Mouse (Mus musculus) A20 (cell line): ENCODE measurements around the gene Rcvrn.
A peak's percentile ranks its signal among the peaks of the same experiment; 100 is the strongest.

ENCODE experiments used
- DNase-seq: peaks from one replicate; pipeline ENCODE4 v3.0.0-alpha.2; 2011; ENCODE audit warnings: low read depth, low spot score

Rcvrn gene

DNA sequence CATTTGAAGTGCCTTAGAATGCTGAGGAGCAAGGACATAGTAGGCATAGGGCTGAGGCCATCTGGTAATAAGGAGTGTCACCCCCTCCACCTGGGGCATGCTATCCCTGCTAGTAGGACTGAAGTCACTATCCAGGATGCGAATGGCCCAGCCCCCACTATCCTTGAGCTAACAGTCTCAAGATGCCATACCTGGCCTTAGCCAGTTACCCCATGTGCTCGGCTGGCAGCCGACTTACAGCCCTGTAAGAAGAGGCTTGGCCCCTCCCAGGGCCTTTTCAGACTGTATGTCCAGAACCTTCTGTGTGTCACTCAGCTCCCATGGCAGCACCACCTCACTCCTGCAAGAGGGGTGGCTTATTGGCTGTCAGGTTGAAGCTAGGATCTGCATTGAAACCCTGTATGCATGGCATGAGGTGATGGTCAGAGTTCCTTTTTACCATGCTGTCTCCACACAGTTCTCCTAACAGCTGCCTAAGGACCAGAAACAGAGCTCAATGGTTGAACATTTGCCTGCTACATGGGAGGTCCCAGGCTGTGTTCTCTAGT, 26.6 kb upstream of the Rcvrn start:
- DNase-seq, result no peak

GRCm38 (mm10) chr11:67670031-67670430, 25.1 kb upstream of the Rcvrn start:
- no peak for DNase-seq

DNA sequence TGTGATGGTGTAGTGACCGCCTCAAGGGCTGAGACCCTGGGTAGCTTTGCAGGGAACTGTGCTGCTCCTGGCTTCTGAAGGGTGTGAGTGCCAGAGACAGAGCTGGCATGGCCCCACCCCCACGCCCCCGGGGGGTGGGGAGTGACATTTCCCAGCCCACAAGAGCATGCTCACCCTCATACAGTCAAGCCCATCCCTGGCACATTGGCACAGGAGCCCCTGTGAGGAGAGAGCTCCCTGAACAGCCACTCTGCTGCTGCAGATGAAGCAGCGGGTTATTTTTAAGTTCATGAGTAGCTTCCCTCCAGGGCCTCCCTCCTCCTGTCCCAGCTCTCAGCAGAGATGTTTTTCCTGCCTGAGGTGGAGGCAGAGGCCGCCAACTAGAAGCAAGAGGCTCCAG, 23.0 kb upstream of the Rcvrn start:
- DNase-seq, result no peak

GRCm38 (mm10) chr11:67675562-67676540, 19.3 kb upstream of the Rcvrn start:
- peak; percentile 56 for DNase-seq

GRCm38 (mm10) chr11:67679300-67679699, 15.8 kb upstream of the Rcvrn start:
- DNase-seq, result no peak

DNA sequence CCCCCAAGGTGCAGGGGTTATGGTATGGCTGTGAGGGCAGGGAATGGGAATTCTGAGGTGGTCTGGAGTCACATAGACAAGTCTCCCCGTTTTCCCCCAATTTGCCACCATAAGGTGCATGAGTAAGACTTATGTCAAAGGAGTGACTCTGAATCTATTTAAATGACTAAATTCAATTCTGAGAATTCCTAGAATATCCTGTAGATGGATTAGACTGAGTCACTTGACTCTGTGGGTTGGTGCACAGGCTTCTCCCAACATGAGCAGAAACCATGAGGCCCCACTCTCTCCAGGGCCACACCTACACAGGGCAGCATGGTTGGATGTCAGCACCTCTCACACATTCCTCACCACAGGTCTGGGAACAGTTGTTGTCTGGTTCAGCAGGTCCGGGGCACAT, 15.2 kb upstream of the Rcvrn start:
- DNase-seq, result no peak

GRCm38 (mm10) chr11:67681871-67682270, 13.3 kb upstream of the Rcvrn start:
- no peak for DNase-seq

GRCm38 (mm10) chr11:67686109-67686508, 9.0 kb upstream of the Rcvrn start:
- no peak for DNase-seq

DNA sequence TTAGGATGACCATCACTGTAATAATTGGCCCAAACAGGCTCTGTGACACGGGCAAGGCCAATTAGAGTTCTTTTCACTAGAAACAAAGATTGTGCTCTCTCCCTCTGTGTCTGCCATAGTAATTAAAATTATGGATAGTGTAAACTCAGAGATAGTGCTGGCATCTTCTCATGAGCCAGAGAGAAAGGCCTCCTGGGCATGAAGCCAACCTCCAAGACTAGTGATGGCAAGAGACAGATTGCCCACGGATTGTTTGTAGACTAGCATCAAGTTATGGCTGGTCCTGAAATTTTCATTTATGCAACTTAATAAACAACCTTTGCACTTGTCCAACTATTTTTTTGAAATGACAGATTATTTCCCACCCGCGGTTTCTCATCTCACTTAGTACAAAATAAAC, 17.9 kb downstream of the Rcvrn start:
- DNase-seq, result no peak

GRCm38 (mm10) chr11:67715382-67715781, 20.3 kb downstream of the Rcvrn start:
- DNase-seq, result no peak

- DNase-seq, result peak; percentile 43
Measured at GRCm38 (mm10) chr11:67721485-67721884, 26.4 kb downstream of the Rcvrn start.

GRCm38 (mm10) chr11:67722399-67723156, 27.5 kb downstream of the Rcvrn start:
- DNase-seq, result no peak

GRCm38 (mm10) chr11:67723231-67724013, 28.3 kb downstream of the Rcvrn start:
- peak; percentile 37 for DNase-seq

DNA sequence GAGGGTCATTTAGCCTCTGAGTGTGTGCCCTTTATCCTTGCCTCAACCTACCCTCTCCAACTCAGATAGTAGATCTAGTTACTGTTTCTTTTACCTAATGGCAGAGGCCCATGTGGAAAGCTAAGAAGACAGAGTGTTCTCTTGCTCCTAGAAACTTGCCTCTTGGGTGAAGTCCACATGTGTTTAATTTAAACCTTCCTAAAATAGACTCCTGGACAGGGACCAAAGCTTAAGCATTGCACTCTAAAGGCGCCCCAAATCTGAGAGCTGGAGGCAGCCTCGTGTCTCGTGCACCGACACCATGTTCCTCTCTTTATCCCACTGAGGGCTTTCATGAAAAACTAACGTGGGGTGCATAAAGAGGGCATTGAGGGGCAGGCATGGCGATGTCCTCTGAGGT, 32.0 kb downstream of the Rcvrn start:
- no peak for DNase-seq

GRCm38 (mm10) chr11:67728726-67729125, 33.6 kb downstream of the Rcvrn start:
- DNase-seq, result no peak

DNA sequence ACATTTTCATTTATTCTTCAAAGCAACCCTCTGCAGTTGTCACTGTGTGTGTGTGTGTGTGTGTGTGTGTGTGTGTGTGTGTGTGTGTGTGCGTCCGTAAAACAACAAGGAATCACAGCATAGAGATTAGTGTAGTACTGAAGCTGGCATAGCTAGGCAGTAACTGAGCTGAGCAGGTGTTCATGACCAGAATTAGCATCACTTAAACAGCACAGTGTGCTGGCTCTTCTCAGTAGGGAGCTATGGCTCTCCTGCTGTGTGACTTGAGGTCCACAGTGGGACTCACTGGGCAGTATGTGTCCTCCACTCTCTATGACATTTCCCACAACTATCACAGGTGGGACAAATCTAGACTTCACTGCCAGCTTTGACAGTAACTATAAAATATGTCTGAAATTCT, 35.9 kb downstream of the Rcvrn start:
- DNase-seq, result no peak

GRCm38 (mm10) chr11:67733726-67734125, 38.6 kb downstream of the Rcvrn start:
- DNase-seq, result no peak

DNA sequence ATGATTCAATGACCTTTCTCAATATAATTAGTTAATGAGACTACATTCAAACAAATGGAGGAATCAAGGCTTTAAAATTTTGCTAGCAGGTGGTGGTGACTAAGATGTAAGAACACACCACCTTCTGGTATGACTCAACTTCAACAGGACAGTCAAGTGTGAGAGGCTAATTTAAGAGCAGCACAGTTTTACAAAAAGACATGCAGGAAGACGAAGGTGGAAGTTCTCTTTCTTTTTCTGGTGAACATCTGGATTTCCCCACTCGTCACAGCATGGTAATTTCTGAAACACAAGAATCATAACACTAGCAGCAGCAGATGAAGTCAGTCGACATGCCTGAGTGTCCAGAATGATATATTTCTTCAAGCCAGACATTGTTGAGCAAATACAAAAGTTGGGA, 39.5 kb downstream of the Rcvrn start:
- peak; percentile 82 for DNase-seq

DNA sequence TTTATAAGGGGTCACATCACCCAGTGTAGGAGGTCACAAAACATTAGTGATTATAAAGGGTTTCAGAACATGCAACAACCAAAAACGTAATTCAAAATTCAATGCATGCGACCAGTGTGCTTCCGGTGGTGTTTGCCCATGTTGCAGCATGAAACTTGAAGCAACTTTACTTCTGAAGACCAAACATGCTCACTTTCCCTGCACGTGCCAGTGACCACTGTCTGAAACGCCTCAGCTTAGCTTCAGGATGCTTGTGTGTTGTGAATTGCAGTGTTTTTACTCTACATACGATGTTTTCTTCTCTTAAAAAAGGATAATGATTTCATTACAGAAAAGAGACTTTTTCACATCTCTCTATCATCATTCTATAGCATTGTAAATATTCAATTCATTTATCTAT, 43.2 kb downstream of the Rcvrn start:
- no peak for DNase-seq

DNA sequence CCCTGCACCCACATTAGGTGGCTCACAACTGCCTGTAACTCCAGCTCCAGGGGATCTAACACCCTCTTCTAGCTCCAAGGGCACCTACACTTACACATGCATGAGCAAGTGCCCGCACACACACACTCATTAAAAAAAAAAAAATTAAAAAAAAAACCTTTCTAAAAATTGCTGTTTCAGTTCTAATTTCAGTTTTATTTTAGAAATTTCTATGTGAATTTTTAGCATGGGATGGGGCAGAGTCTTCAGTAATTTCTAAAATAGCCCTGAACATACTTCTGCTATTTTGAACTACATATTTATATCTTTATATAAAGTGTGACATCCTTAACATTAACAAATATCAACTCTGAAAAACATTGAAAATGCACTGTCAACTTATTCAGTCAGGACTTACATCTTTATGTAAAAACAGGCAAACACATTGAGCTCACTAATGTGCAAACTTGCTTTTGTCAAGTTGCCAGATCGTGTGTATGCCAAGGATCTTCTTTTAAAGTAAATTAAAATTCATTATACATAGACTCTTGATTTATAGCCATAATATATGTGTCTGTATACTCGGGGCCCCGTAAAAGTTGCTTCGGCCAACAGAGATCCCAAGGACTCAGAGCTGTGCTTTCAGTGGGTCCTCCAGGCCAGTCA, 43.8 kb downstream of the Rcvrn start:
- peak; percentile 16 for DNase-seq

DNA sequence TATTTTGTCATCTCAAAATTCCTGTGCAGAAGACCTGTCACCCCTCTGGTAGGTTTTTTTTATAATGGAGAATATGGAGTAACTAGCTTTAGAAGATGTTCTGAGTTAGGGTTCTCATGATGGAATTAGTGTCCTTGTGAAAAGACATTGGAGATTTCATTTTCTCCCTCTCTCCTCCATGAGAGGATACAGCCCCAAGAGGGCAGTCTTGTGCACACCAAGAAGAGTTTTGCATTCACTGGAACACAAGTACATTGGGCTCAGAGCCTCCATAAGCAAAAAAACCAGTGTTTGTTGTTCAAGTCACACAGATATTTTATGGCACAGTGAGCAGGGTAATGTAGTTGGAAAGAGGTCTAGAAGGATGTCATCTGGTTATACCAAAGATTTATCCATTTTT, 46.4 kb downstream of the Rcvrn start:
- DNase-seq, result no peak
